Mouse (Mus musculus): ENCODE results near the gene Mta3.

GRCm38 (mm10) chr17:83737775-83738174 is 31.8 kb downstream of the Mta3 start:
- TF ChIP-seq CTCF (conservative IDR thresholded peaks at IDR 0.05; ENCODE audit: insufficient read depth, insufficient read length, low read depth, low read length) (no peak), POLR2A (IDR thresholded peaks at IDR 0.05; ENCODE audit: low read depth, low read length) (no peak)

All from kidney, adult 2 months (tissue).